Mouse (Mus musculus) forebrain, embryonic 14.5 days (tissue): ENCODE results near the gene Zcchc24. TPM values are rescaled to one million over a fixed set of nuclear protein-coding genes. Genes with fewer than 3 reads are reported as not detected.
"Not testable (repeated sequence)": the region's sequence is repeated elsewhere in the genome, so short reads cannot be mapped to it uniquely, and the experiment has no call there.

Experiments
- ATAC-seq: fragments of 200-750 bp; cut with Nextera tagmentation; 2 replicates; pipeline ENCODE4 v1.8.0; 2017; ENCODE audit warnings: mild to moderate bottlenecking, moderate library complexity
- DNase-seq: peaks from one replicate; pipeline ENCODE4 v3.0.0-alpha.2; 2015; ENCODE audit warnings: low spot score
- H3K27ac ChIP-seq: fragments of 300-500 bp; sonication (generic); 2 replicates; pipeline ENCODE4 v1.5.1; 2014; ENCODE audit warnings: low read depth, mild to moderate bottlenecking, control low read depth, low read length, moderate library complexity
- H3K27me3 ChIP-seq: fragments of 300-500 bp; sonication (generic); replicated peaks from 2 replicates; pipeline ENCODE4 v1.6.1; 2014; ENCODE audit warnings: low read length, control low read depth, mixed read lengths; ENCODE audit not compliant: control insufficient read depth, insufficient read depth
- H3K36me3 ChIP-seq: fragments of 300-500 bp; sonication (generic); 2 replicates; pipeline ENCODE4 v1.6.1; 2014; ENCODE audit warnings: low read length, control low read depth; ENCODE audit not compliant: control insufficient read depth, insufficient read depth
- H3K4me1 ChIP-seq: fragments of 300-500 bp; sonication (generic); 2 replicates; pipeline ENCODE4 v1.6.1; 2014; ENCODE audit warnings: antibody characterized with exemption, low read length, control low read depth; ENCODE audit not compliant: control insufficient read depth, insufficient read depth
- H3K4me2 ChIP-seq: fragments of 300-500 bp; sonication (generic); 2 replicates; pipeline ENCODE4 v1.6.1; 2014; ENCODE audit warnings: mild to moderate bottlenecking, control low read depth, low read length
- H3K4me3 ChIP-seq: fragments of 300-500 bp; sonication (generic); 2 replicates; pipeline ENCODE4 v1.5.1; 2014; ENCODE audit warnings: low read depth, low read length, control low read depth
- H3K9ac ChIP-seq: fragments of 300-500 bp; sonication (generic); 2 replicates; pipeline ENCODE4 v1.6.1; 2014; ENCODE audit warnings: mild to moderate bottlenecking, low read length, control low read depth, moderate library complexity
- H3K9me3 ChIP-seq: fragments of 300-500 bp; sonication (generic); replicated peaks from 2 replicates; pipeline ENCODE4 v1.6.1; 2016; ENCODE audit warnings: low read length, control low read depth, mixed read lengths; ENCODE audit not compliant: control insufficient read depth
- WGBS: fragments of 180-500 bp; shearing (Covaris S2); extraction: QIAGEN DNeasy Blood & Tissue Kit; methylation state at CpG from one replicate; pipeline ENCODE4 v1.1.7; 2014; 5-methylcytosine and 5-hydroxymethylcytosine counted together
- polyA plus RNA-seq: library from polyadenylated mRNA; unstranded; fragments of >200 nt; fragmentation: Nextera tagmentation; extraction: Ambion mirVana; gene quantifications from 2 replicates; pipeline ENCODE4 v1.2.1, GENCODE M21; 2014

Zcchc24 gene
- 8.0 and 9.8 TPM in 2 replicates for polyA plus RNA-seq

DNA sequence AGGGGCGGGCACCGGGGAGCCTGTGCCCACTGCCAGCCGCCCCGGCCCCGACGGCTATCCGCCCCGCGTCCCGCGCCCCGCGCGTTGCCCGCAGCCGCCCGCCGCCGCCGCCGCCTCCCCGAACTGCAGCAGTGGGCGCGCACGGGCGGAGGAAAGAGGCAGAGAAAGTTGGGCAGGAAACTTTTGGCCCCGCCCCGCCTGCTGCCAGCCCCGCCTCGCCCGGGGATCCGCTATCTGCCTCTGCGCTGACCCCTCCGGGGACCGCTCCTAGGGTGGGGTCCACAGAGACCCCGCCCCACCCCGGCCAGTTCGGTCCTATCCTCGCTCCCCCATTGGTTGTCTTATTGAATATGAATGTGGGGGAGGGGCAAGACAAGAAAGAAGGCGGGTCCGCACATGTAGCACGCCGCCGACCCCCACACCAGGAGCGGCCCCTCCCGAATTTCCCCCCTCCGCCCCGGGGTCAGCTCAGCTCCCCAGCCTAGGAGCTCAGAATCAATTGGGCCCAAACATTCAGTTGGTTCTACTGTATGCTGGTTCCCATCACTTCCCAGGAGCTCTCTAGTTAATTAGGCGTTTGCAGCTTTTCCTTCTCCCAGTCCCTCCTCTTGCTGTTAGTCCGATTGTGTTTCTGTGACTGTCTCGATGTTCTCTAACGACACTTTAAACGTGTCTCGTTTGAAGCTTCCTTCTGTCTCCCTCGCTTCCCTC, at the start of gene Zcchc24:
Gene Zcchc24, minus strand, starts transcription at position 125 of the 711 bp plus-strand sequence.
- Histone ChIP-seq H3K9ac (peak within 1 kb of the TSS; percentile 64), H3K36me3 (no peaks in the 10 kb centered on the region), H3K27ac (0 out of 2 replicates have a peak within 1 kb of the TSS, but pooled peaks have one; percentile 9), H3K4me3 (peak within 1 kb of the TSS; percentile 51), H3K27me3 (no peaks in the 10 kb centered on the region), H3K4me2 (peak within 1 kb of the TSS; percentile 98), H3K4me1 (peaks cover 30% of the 10 kb centered on the region), H3K9me3 (no peaks in the 10 kb centered on the region)
- WGBS = under 1% methylated on average over 35 of the region's 55 CpGs
- DNase-seq (peak; percentile 92), ATAC-seq (peak; percentile 91)

- ATAC-seq (peak; percentile 75; the same call in 1 of the 2 replicates), DNase-seq (peak; percentile 78)
- no peak overlapping the region for H3K4me3 ChIP-seq
- H3K9me3 ChIP-seq = no peaks in the 10 kb centered on the region
- 13% methylated on average over 9 of the region's 9 CpGs for WGBS
- H3K4me1 ChIP-seq = no peaks in the 10 kb centered on the region
- H3K36me3 ChIP-seq = no peaks in the 10 kb centered on the region
- H3K27ac ChIP-seq = no peak overlapping the region
- no peak overlapping the region for H3K4me2 ChIP-seq
- no peak overlapping the region for H3K9ac ChIP-seq
- H3K27me3 ChIP-seq = no peaks in the 10 kb centered on the region
Measured at GRCm38 (mm10) chr14:25816416-25816815, 47.6 kb upstream of the Zcchc24 start.

GRCm38 (mm10) chr14:25814140-25814539, 45.3 kb upstream of the Zcchc24 start:
- Histone ChIP-seq H3K9me3 (no peaks in the 10 kb centered on the region), H3K27me3 (no peaks in the 10 kb centered on the region), H3K4me1 (no peaks in the 10 kb centered on the region), H3K4me2 (no peak overlapping the region), H3K27ac (no peak overlapping the region), H3K4me3 (no peak overlapping the region), H3K36me3 (no peaks in the 10 kb centered on the region), H3K9ac (no peak overlapping the region)
- ATAC-seq (no peak), DNase-seq (no peak)

- not testable (repeated sequence) for H3K4me2 ChIP-seq, H3K27ac ChIP-seq, H3K27me3 ChIP-seq, H3K9me3 ChIP-seq, H3K4me1 ChIP-seq, H3K36me3 ChIP-seq, DNase-seq, ATAC-seq, H3K9ac ChIP-seq, H3K4me3 ChIP-seq
- 71% methylated on average over 1 of the region's 1 CpGs for WGBS
Measured at GRCm38 (mm10) chr14:25811026-25811425, 42.2 kb upstream of the Zcchc24 start.

DNA sequence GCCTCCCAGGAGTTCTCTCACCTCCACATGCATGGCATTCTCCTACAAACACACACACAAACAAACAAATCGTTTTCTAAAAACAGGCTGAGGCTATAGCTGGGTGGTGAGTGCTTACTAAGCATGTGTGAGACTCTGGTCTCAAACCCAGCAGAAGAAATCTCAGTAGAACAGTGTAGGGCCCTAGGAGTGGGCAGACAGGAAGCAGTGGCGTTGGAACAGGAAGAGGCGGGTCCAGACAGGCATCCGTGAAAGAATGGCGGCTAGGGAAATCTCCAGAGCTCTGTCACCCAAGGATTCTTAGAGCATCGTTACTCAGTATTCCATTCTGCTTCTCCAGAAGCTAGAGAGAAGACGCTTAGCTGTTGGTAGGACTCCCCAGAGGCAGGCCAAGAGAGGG, 37.7 kb upstream of the Zcchc24 start:
- no peaks in the 10 kb centered on the region for H3K4me1 ChIP-seq
- no peak for DNase-seq
- H3K4me3 ChIP-seq = no peak overlapping the region
- no peak for ATAC-seq
- H3K9ac ChIP-seq = no peak overlapping the region
- WGBS = 93% methylated on average over 7 of the region's 7 CpGs
- H3K36me3 ChIP-seq = no peaks in the 10 kb centered on the region
- H3K4me2 ChIP-seq = no peak overlapping the region
- no peak overlapping the region for H3K27ac ChIP-seq
- no peaks in the 10 kb centered on the region for H3K27me3 ChIP-seq
- no peaks in the 10 kb centered on the region for H3K9me3 ChIP-seq

- H3K4me1 ChIP-seq = no peaks in the 10 kb centered on the region
- H3K4me2 ChIP-seq = no peak overlapping the region
- no peaks in the 10 kb centered on the region for H3K9me3 ChIP-seq
- whole genome bisulfite sequencing = 82% methylated on average over 7 of the region's 7 CpGs
- ATAC-seq = no peak
- no peaks in the 10 kb centered on the region for H3K36me3 ChIP-seq
- no peak overlapping the region for H3K4me3 ChIP-seq
- no peak overlapping the region for H3K27ac ChIP-seq
- DNase-seq = no peak
- H3K27me3 ChIP-seq = no peaks in the 10 kb centered on the region
- no peak overlapping the region for H3K9ac ChIP-seq
Measured at GRCm38 (mm10) chr14:25805871-25806270, 37.0 kb upstream of the Zcchc24 start.

DNA sequence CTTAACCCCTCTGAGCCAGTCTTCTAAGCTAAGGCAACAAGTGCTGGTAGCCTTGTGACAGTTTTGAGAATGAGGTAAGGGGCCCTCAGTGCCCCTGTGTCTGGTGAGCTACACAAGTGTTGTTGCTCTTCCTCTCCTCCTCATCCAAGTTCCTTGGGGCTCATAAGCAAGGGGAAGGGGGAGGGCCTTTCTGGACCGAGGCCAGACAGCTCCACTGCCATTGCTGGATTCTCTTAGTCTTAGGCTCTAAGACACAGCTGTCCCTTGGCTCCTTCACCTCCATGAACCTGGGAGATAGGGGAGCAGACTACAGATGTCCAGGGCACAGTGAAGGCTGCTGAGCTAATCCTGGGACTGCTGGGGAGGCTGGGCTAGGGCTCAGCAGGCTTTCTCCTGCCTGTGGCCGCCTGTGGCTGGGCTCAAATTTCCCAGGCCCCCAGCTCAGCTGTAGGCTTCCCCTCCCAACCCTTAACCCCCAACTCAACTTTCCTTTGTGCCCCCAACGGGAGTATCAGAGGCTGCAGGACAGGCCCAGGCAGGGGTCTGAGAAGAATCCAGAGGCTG, 34.5 kb upstream of the Zcchc24 start:
- H3K27ac ChIP-seq = no peak overlapping the region
- no peak overlapping the region for H3K4me3 ChIP-seq
- no peaks in the 10 kb centered on the region for H3K9me3 ChIP-seq
- no peak for DNase-seq
- H3K27me3 ChIP-seq = no peaks in the 10 kb centered on the region
- H3K4me1 ChIP-seq = no peaks in the 10 kb centered on the region
- ATAC-seq = no peak
- H3K36me3 ChIP-seq = no peaks in the 10 kb centered on the region
- H3K4me2 ChIP-seq = no peak overlapping the region
- 31% methylated on average over 3 of the region's 3 CpGs for WGBS
- H3K9ac ChIP-seq = no peak overlapping the region

GRCm38 (mm10) chr14:25802511-25802910, 33.7 kb upstream of the Zcchc24 start:
- Histone ChIP-seq H3K27ac (no peak overlapping the region), H3K27me3 (no peaks in the 10 kb centered on the region), H3K36me3 (no peaks in the 10 kb centered on the region), H3K4me2 (no peak overlapping the region), H3K4me3 (no peak overlapping the region), H3K4me1 (no peaks in the 10 kb centered on the region), H3K9me3 (no peaks in the 10 kb centered on the region), H3K9ac (no peak overlapping the region)
- no peak for ATAC-seq
- no peak for DNase-seq
